ENCODE assay signal across 8 mouse cellular contexts in genomic region chr3:95903753-95904502, GRCm38 (mm10). TPM values are rescaled to one million over a fixed set of nuclear protein-coding genes. Genes with fewer than 3 reads are reported as not detected.
DNase-seq lines count a peak whose midpoint lies in the region; ATAC-seq lines count a peak whose summit lies in the region.

No protein-coding gene starts in this region.

- no peak overlapping the region for H3K9ac ChIP-seq in embryonic facial prominence, embryonic 15.5 days
- no peak overlapping the region for H3K9ac ChIP-seq in intestine, embryonic 16.5 days (ENCODE audit: low read depth, low read length)
- H3K9ac ChIP-seq in liver, embryonic 16.5 days (ENCODE audit: low read depth, low read length) = peak overlapping the region; percentile 27; the same call in 1 of the 2 replicates

- WGBS in embryonic facial prominence, embryonic 15.5 days = 4% methylated on average over 15 of the region's 15 CpGs
- 13% methylated on average over 15 of the region's 15 CpGs for WGBS in intestine, embryonic 16.5 days
- WGBS in liver, embryonic 16.5 days (ENCODE audit: insufficient replicate concordance) = 12% methylated on average over 15 of the region's 15 CpGs

- H3K4me3 ChIP-seq in brown adipose tissue, adult 24 weeks (ENCODE audit: insufficient read depth, low read depth, low read length) = peak overlapping the region; percentile 39
- H3K4me3 ChIP-seq in embryonic facial prominence, embryonic 15.5 days (replicated peaks) = peak overlapping the region; percentile 36
- H3K4me3 ChIP-seq in intestine, embryonic 16.5 days (ENCODE audit: low read length) = peak overlapping the region; percentile 29; the same call in 1 of the 2 replicates
- peak overlapping the region; percentile 14 for H3K4me3 ChIP-seq in liver, embryonic 16.5 days (ENCODE audit: low read depth, low read length)

- H3K36me3 ChIP-seq in embryonic facial prominence, embryonic 15.5 days = no peaks in the 10 kb centered on the region
- H3K36me3 ChIP-seq in intestine, embryonic 16.5 days (ENCODE audit: control insufficient read depth, insufficient read depth, low read length) = no peaks in the 10 kb centered on the region
- H3K36me3 ChIP-seq in liver, embryonic 16.5 days (ENCODE audit: control insufficient read depth, insufficient read depth) = no peaks in the 10 kb centered on the region

- H3K9me3 ChIP-seq in embryonic facial prominence, embryonic 15.5 days (replicated peaks) = no peaks in the 10 kb centered on the region
- H3K9me3 ChIP-seq in intestine, embryonic 16.5 days (ENCODE audit: control insufficient read depth, low read length) = no peaks in the 10 kb centered on the region
- H3K9me3 ChIP-seq in liver, embryonic 16.5 days (replicated peaks; ENCODE audit: control insufficient read depth, low read length) = no peaks in the 10 kb centered on the region

- H3K27me3 ChIP-seq in embryonic facial prominence, embryonic 15.5 days = peaks cover 23% of the 10 kb centered on the region; the same call in 1 of the 2 replicates
- H3K27me3 ChIP-seq in intestine, embryonic 16.5 days (replicated peaks; ENCODE audit: control insufficient read depth, insufficient read depth, low read length) = no peaks in the 10 kb centered on the region
- peaks cover 58% of the 10 kb centered on the region for H3K27me3 ChIP-seq in liver, embryonic 16.5 days (ENCODE audit: control insufficient read depth, insufficient read depth, low read depth, low read length)

- peaks cover 8% of the 10 kb centered on the region for H3K4me1 ChIP-seq in brown adipose tissue, adult 24 weeks (ENCODE audit: control insufficient read depth, insufficient read depth, insufficient read length, low read length)
- peaks cover 40% of the 10 kb centered on the region for H3K4me1 ChIP-seq in embryonic facial prominence, embryonic 15.5 days
- H3K4me1 ChIP-seq in intestine, embryonic 16.5 days (ENCODE audit: control insufficient read depth, insufficient read depth, low read length) = peaks cover 19% of the 10 kb centered on the region
- H3K4me1 ChIP-seq in liver, embryonic 16.5 days (ENCODE audit: control insufficient read depth, low read depth, low read length) = peaks cover 7% of the 10 kb centered on the region

- ATAC-seq in embryonic facial prominence, embryonic 15.5 days (ENCODE audit: insufficient number of reproducible peaks, low FRiP score, low TSS enrichment, low read depth) = no peak
- ATAC-seq in intestine, embryonic 16.5 days = no peak
- peak; percentile 78 for ATAC-seq in liver, embryonic 16.5 days (ENCODE audit: low read depth)
- ATAC-seq in frontal cortex, adult (ENCODE audit: low TSS enrichment) = no peak

- 0 out of 2 replicates have a peak overlapping the region, but pooled peaks have one; percentile 1 for H3K27ac ChIP-seq in brown adipose tissue, adult 24 weeks (replicated peaks; ENCODE audit: low read depth, low read length)
- H3K27ac ChIP-seq in embryonic facial prominence, embryonic 15.5 days (replicated peaks) = no peak overlapping the region
- H3K27ac ChIP-seq in intestine, embryonic 16.5 days (ENCODE audit: low read length) = no peak overlapping the region
- H3K27ac ChIP-seq in liver, embryonic 16.5 days (ENCODE audit: low read length) = peak overlapping the region; percentile 81

- H3K4me2 ChIP-seq in embryonic facial prominence, embryonic 15.5 days (replicated peaks) = peak overlapping the region; percentile 73
- H3K4me2 ChIP-seq in intestine, embryonic 16.5 days (ENCODE audit: low read depth, low read length) = peak overlapping the region; percentile 61; the same call in 1 of the 2 replicates
- peak overlapping the region; percentile 52 for H3K4me2 ChIP-seq in liver, embryonic 16.5 days (ENCODE audit: low read depth, low read length)

- no peak for DNase-seq in right cerebral cortex, postnatal 25 days
- DNase-seq in urinary bladder, adult 2 months (ENCODE audit: low spot score) = no peak
- no peak for DNase-seq in gastrocnemius, postnatal 14 days

- intact Hi-C loops in gastrocnemius, postnatal 14 days (cut with DNase I; ENCODE audit: low total_unique reads) = no loop called here

RNA-seq across cellular contexts. Expression of gene Car14, which starts 0.6 kb away (rescaled TPM):
- polyA plus RNA-seq in brown adipose tissue, adult 24 weeks (2012; ENCODE audit: insufficient read depth, insufficient read length, missing spikeins) = 15.5 and 24.4 TPM in 2 replicates
- polyA plus RNA-seq in embryonic facial prominence, embryonic 15.5 days (2015; fragmentation: Nextera tagmentation; extraction: Ambion mirVana) = 1.6 and 2.0 TPM in 2 replicates
- polyA plus RNA-seq in intestine, embryonic 16.5 days (2015; fragmentation: Nextera tagmentation; extraction: Ambion mirVana) = 0.76 and 1.1 TPM in 2 replicates
- polyA plus RNA-seq in liver, embryonic 16.5 days (2015; fragmentation: Nextera tagmentation; extraction: Ambion mirVana) = 14.6 and 15.4 TPM in 2 replicates
- polyA plus RNA-seq in urinary bladder, adult 2 months (2012; rRNA removed) = 14.7 and 17.0 TPM in 2 replicates
- 10 to 100 TPM; 39.2 to 64.9 TPM for total RNA-seq in gastrocnemius, postnatal 14 days (2021)

RNA-seq across cellular contexts. Expression of gene Aph1a, which starts 10.2 kb away (rescaled TPM):
- polyA plus RNA-seq in brown adipose tissue, adult 24 weeks (2012; ENCODE audit: insufficient read depth, insufficient read length, missing spikeins) = 75.1 and 82.8 TPM in 2 replicates
- polyA plus RNA-seq in embryonic facial prominence, embryonic 15.5 days (2015; fragmentation: Nextera tagmentation; extraction: Ambion mirVana) = 30.1 and 34.6 TPM in 2 replicates
- polyA plus RNA-seq in intestine, embryonic 16.5 days (2015; fragmentation: Nextera tagmentation; extraction: Ambion mirVana) = 47.7 and 55.6 TPM in 2 replicates
- polyA plus RNA-seq in liver, embryonic 16.5 days (2015; fragmentation: Nextera tagmentation; extraction: Ambion mirVana) = 10.9 and 12.6 TPM in 2 replicates
- polyA plus RNA-seq in urinary bladder, adult 2 months (2012; rRNA removed) = 84.0 and 96.2 TPM in 2 replicates
- 10 to 100 TPM; 53.0 to 56.6 TPM for total RNA-seq in gastrocnemius, postnatal 14 days (2021)

RNA-seq across cellular contexts. Expression of gene BC028528, which starts 12.1 kb away (rescaled TPM):
- polyA plus RNA-seq in brown adipose tissue, adult 24 weeks (2012; ENCODE audit: insufficient read depth, insufficient read length, missing spikeins) = 71.8 and 150 TPM in 2 replicates
- 22.1 and 24.1 TPM in 2 replicates for polyA plus RNA-seq in embryonic facial prominence, embryonic 15.5 days (2015; fragmentation: Nextera tagmentation; extraction: Ambion mirVana)
- 18.4 and 19.8 TPM in 2 replicates for polyA plus RNA-seq in intestine, embryonic 16.5 days (2015; fragmentation: Nextera tagmentation; extraction: Ambion mirVana)
- 5.5 and 6.8 TPM in 2 replicates for polyA plus RNA-seq in liver, embryonic 16.5 days (2015; fragmentation: Nextera tagmentation; extraction: Ambion mirVana)
- 28.6 and 30.4 TPM in 2 replicates for polyA plus RNA-seq in urinary bladder, adult 2 months (2012; rRNA removed)
- 10 to 100 TPM; 14.2 to 17.0 TPM for total RNA-seq in gastrocnemius, postnatal 14 days (2021)

RNA-seq across cellular contexts. Expression of gene Ciart, which starts 21.9 kb away (rescaled TPM):
- polyA plus RNA-seq in brown adipose tissue, adult 24 weeks (2012; ENCODE audit: insufficient read depth, insufficient read length, missing spikeins) = 1.5 and 3.4 TPM in 2 replicates
- polyA plus RNA-seq in embryonic facial prominence, embryonic 15.5 days (2015; fragmentation: Nextera tagmentation; extraction: Ambion mirVana) = 7.7 and 8.2 TPM in 2 replicates
- 6.4 and 7.6 TPM in 2 replicates for polyA plus RNA-seq in intestine, embryonic 16.5 days (2015; fragmentation: Nextera tagmentation; extraction: Ambion mirVana)
- polyA plus RNA-seq in liver, embryonic 16.5 days (2015; fragmentation: Nextera tagmentation; extraction: Ambion mirVana) = 0.78 and 1.1 TPM in 2 replicates
- polyA plus RNA-seq in urinary bladder, adult 2 months (2012; rRNA removed) = 37.5 and 49.5 TPM in 2 replicates
- 1 to 10 TPM in 1 of 2 experiments, under 1 TPM in 1; 0.90 to 1.7 TPM for total RNA-seq in gastrocnemius, postnatal 14 days (2021)

RNA-seq across cellular contexts. Expression of gene Anp32e, which starts 25.1 kb away (rescaled TPM):
- polyA plus RNA-seq in brown adipose tissue, adult 24 weeks (2012; ENCODE audit: insufficient read depth, insufficient read length, missing spikeins) = 78.5 and 88.8 TPM in 2 replicates
- polyA plus RNA-seq in embryonic facial prominence, embryonic 15.5 days (2015; fragmentation: Nextera tagmentation; extraction: Ambion mirVana) = 173 and 175 TPM in 2 replicates
- 140 and 150 TPM in 2 replicates for polyA plus RNA-seq in intestine, embryonic 16.5 days (2015; fragmentation: Nextera tagmentation; extraction: Ambion mirVana)
- polyA plus RNA-seq in liver, embryonic 16.5 days (2015; fragmentation: Nextera tagmentation; extraction: Ambion mirVana) = 118 and 125 TPM in 2 replicates
- polyA plus RNA-seq in urinary bladder, adult 2 months (2012; rRNA removed) = 53.4 and 78.9 TPM in 2 replicates
- total RNA-seq in gastrocnemius, postnatal 14 days (2021) = 10 to 100 TPM; 74.2 to 78.4 TPM

Comparison
In these comparisons a context has a peak if more than half of its experiments do, and no peak if none do; other contexts are left out.
1. H3K27ac ChIP-seq: peak in brown adipose tissue, adult 24 weeks (single experiment) and liver, embryonic 16.5 days (single experiment); none in embryonic facial prominence, embryonic 15.5 days (single experiment) and intestine, embryonic 16.5 days (single experiment).
2. Peak in every context shown above with its lines, with median percentiles within 50 percentile points of each other: H3K4me3 ChIP-seq and H3K4me2 ChIP-seq.